Mouse (Mus musculus): ENCODE results near the gene Paqr9.
A peak's percentile ranks its signal among the peaks of the same experiment; 100 is the strongest.

Paqr9 gene

GRCm38 (mm10) chr9:95544598-95544997 lies 14.9 kb upstream of the Paqr9 start:
- DNase-seq (ENCODE audit: low spot score in 2 of 2), result no peak

GRCm38 (mm10) chr9:95546679-95547078 lies 12.8 kb upstream of the Paqr9 start:
- DNase-seq (ENCODE audit: low spot score in 2 of 2), result no peak

GRCm38 (mm10) chr9:95549626-95550411 lies 9.6 kb upstream of the Paqr9 start:
- no peak for DNase-seq (ENCODE audit: low spot score in 2 of 2)

- no peak for DNase-seq (ENCODE audit: low spot score in 2 of 2)
These were observed 8.3 kb upstream of the Paqr9 start for GRCm38 (mm10) chr9:95550856-95551774.

GRCm38 (mm10) chr9:95552175-95552705 lies 7.2 kb upstream of the Paqr9 start:
- DNase-seq (ENCODE audit: low spot score in 2 of 2), result no peak

GRCm38 (mm10) chr9:95554231-95555221 lies 4.9 kb upstream of the Paqr9 start:
- no peak for DNase-seq (ENCODE audit: low spot score in 2 of 2)

- DNase-seq (ENCODE audit: low spot score in 2 of 2), result no peak
These were observed 4.2 kb upstream of the Paqr9 start for GRCm38 (mm10) chr9:95555233-95555740.

GRCm38 (mm10) chr9:95556067-95556512 lies 3.4 kb upstream of the Paqr9 start:
- DNase-seq (ENCODE audit: low spot score in 2 of 2), result no peak

- no peak for DNase-seq (ENCODE audit: low spot score in 2 of 2)
These were observed 1.7 kb upstream of the Paqr9 start for GRCm38 (mm10) chr9:95557722-95558121.

GRCm38 (mm10) chr9:95558726-95559058 lies 765 bp upstream of the Paqr9 start:
- DNase-seq (ENCODE audit: low spot score in 2 of 2), result no peak

- peak in 1 of 2 experiments; percentile 42 for DNase-seq (ENCODE audit: low spot score in 2 of 2)
These were observed 679 bp downstream of the Paqr9 start for GRCm38 (mm10) chr9:95559936-95560735.

GRCm38 (mm10) chr9:95564047-95564446 lies 4.6 kb downstream of the Paqr9 start:
- DNase-seq (ENCODE audit: low spot score in 2 of 2), result no peak

- DNase-seq (ENCODE audit: low spot score in 2 of 2), result no peak
These were observed 6.9 kb downstream of the Paqr9 start for GRCm38 (mm10) chr9:95566394-95566793.

GRCm38 (mm10) chr9:95566931-95567330 lies 7.5 kb downstream of the Paqr9 start:
- no peak for DNase-seq (ENCODE audit: low spot score in 2 of 2)

- DNase-seq (ENCODE audit: low spot score in 2 of 2), result no peak
These were observed 9.8 kb downstream of the Paqr9 start for GRCm38 (mm10) chr9:95569249-95569648.

GRCm38 (mm10) chr9:95569966-95570365 lies 10.5 kb downstream of the Paqr9 start:
- no peak for DNase-seq (ENCODE audit: low spot score in 2 of 2)

GRCm38 (mm10) chr9:95570604-95571003 lies 11.1 kb downstream of the Paqr9 start:
- DNase-seq (ENCODE audit: low spot score in 2 of 2), result no peak

GRCm38 (mm10) chr9:95571494-95571893 lies 12.0 kb downstream of the Paqr9 start:
- no peak for DNase-seq (ENCODE audit: low spot score in 2 of 2)

GRCm38 (mm10) chr9:95572558-95572957 lies 13.1 kb downstream of the Paqr9 start:
- DNase-seq (ENCODE audit: low spot score in 2 of 2), result no peak

- no peak for DNase-seq (ENCODE audit: low spot score in 2 of 2)
These were observed 14.7 kb downstream of the Paqr9 start for GRCm38 (mm10) chr9:95574116-95574515.
